Mouse (Mus musculus): Measurements from ENCODE around the gene Tut1.
A peak's percentile ranks its signal among the peaks of the same experiment; 100 is the strongest.

Gene Tut1

DNA sequence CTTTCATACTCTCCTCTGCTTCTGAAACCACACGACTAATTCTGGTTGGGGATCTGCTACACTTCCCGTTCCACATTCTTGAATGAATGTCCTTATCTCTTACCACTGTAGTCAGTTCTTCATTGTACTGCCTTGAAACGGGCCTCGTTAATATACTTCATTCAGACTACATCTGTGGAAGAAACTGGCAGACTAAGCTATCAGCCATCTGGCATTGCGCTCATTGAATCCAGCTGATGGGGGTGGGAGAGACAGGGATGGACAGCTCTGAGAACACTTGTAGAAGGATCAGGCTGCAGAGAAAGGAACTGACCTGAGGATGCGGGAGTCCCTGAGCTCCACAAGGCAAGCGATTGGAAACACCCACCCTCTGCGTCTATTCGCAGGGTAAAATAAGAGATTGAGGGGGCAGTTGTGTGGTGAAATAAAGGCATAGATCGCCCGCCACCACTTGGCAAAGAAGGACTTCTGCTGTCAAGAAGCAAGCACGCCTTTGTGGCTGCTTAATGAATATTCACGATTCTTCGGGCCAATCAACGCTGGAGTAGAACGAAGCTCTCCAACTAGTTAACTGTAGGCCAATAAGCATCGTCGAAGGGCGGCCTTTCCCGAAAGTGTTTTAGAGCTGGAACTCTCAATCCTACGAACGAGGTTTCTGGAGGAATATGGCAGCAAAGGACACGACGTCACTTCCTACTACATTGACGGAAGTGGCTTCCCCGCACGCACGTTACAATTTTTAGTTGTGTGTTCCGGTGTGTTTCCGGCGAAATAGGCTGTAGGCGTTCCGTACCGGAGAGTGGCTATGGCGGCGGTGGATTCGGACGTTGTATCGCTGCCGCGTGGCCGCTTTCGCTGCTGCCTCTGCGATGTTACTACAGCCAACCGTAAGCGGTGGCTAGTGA, at the start of gene Tut1:
Gene Tut1, plus strand, starts transcription at position 713 of the 905 bp plus-strand sequence.
- peak; percentile 95 for DNase-seq

DNA sequence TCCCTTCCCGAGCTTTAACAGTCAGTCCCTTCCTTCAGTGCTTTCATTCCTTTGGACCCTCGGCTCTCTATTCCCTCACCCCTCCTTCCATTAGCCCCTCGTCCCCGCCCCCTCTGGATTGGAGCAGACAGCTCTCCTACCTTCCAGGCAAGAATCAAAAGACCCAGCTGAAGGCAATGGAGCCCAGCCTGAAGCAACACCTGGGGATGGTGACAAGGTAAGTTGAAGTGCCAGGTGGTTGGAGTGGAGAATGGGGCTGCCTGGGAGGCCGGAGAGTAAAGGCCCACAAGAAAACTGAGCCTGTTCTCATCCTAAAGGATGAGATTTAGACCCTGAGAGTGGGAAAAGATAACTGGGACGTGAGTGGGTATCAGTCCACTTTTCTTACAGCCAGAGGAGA, 45.1 kb upstream of the Tut1 start:
- no peak for DNase-seq

DNA sequence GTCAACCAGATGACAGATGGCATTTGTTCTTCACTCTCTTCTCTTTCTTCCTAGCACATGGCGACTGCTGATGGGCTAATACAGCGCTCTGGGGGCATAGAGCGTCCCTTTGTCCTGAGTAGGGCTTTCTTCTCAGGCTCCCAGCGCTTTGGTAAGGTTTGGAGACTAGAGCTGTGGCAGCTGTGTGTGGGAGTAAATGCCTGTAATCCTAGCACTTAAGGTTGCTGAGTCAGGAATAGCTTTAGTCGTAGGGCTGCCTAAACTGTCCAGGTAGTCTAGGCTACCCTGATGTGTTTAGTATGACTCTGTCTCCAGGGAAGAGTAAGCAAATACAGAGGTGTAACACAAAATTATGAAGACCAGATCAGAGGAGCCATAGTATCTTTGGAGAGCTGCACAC, 41.8 kb upstream of the Tut1 start:
- DNase-seq: no peak

DNA sequence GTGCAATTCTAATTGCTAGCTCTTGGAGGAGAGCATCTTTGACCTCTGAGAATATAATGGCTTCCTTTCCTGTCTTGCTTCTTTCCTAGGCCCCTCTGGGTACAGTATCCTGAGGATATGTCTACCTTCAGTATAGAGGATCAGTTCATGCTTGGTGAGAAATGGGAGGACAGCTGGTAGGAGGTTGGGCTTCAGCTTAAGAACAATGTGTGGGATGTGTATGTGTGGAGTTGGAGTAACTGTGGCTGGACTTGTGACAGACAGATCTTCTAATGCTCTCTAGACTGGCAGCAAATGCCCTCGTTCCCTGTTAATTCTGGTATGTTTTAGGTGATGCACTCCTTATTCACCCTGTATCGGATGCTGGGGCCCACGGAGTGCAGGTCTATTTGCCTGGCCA, 39.4 kb upstream of the Tut1 start:
- no peak for DNase-seq

DNA sequence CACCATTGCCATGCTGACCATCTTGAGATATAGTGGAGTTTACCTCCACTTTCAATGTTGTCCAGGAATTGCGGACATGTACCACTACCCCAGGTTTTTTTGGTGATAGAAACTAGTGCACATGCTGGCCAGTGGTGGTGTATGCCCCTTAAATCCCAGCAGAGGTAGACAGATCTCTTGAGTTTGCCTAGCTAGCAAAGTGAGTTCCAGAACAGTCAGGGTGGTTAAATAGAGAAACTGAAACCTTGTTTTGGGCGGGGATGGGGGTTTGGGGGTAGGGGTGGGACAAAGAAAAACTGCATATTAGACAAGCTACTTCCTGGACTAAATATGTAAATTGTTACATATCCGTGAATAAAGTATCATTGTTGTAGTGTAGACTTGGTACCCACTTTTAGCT, 34.6 kb upstream of the Tut1 start:
- no peak for DNase-seq

DNA sequence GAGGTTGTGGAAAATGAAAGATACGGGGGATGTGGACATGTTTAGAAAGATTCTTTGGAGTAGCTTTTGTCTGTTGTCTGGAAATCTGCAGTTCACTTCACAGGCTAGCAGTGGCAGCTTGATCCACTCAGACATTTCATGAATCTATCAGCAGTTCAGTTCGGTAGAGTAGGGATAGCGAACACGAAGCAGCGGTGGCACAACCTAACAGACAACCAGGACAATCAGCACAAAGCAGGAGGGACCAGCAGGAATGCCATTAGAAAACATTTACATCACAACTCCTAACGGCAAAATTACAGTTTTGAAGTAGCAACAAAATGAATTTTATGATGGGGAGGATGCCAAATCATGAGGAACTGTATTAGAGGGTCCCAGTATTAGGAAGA, 34.0 kb upstream of the Tut1 start:
- DNase-seq: no peak

DNA sequence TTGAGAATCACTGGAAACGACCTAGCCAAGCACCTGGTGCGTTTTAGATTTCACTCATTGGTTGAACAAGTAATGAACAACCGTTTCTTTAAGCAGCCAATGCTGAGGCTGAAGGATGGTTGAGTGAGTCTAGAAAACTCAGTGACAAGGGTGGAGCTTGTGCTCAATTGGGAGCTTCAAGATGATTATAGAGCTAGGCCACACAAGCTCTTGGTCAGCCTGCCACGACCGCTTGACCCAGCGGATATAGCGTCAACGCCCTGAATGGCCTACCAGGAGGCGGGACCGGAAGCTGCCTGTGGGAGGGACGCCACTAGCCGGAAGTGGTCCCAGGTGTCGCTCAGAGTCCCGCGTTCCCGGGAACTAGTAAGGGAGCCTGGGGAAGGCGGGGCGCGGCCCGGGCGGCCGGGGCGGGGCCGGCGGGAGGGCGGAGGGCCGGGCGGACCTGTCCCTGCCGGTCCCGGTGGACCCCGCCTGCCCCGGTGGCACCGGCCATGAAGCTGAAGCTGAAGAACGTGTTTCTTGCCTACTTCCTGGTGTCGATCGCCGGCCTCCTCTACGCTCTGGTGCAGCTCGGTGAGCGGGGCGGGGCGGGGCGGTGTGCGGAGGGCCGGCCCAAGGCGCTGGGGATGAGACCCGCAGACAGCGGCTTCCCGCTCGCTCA, 33.4 kb upstream of the Tut1 start, which contains the start of gene B3gat3:
Gene B3gat3, plus strand, starts transcription at position 302 of the 664 bp plus-strand sequence.
- DNase-seq: peak; percentile 98

DNA sequence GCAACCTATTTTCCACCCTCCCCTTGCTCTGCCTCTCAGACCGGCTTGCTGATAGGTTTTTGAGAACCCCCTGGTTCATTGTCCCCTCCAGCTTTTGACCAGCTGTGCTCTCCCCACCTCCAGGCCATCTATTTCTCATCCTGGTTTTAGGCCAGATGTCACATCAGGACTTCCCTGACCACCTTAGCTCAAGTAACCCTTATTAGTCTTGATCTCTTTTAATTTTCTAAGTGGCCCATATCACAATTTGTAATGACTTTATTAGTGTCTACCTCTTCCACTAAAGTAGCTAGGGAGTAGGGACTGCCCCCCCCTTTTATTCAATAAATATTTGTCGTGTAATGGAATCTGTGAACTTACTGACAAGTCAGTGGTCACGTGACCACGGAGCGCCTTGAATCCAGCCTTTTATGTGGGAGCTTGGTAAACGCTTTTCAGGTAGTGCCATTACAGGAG, 32.8 kb upstream of the Tut1 start:
- DNase-seq: no peak

DNA sequence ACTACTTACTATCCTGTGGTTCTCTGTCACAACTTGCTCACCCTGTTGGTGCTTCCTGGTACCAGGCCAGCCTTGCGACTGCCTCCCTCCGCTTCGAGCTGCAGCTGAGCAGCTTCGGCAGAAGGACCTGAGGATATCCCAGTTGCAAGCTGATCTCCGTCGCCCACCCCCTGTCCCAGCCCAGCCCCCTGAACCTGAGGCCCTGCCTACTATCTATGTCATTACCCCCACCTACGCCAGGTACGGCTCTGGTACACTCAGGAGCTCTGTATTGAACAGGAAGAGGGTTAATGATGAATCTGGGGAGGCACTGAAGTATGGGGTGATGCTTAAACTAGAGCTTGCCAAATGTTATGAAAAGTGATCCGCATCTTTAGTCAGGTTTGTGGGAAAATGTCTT, 31.9 kb upstream of the Tut1 start:
- DNase-seq: no peak

DNA sequence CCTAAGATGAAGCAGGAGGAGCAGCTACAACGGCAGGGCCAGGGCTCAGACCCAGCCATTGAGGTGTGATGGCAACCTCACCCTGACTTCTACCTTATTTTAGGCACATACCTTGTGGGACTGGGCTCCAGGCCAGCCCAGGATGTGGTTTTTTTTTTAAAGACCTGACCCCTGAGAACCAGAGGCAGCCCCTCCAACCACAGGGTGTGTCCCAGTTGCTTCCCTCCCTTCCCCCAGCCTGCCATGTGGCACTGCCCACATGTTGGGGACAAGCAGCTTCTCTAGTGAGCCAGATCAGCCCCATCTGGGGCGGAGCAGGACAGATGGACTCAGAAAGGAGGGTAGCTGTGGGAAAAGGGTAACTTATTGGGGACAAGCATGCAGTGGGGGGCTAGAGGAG, 26.9 kb upstream of the Tut1 start:
- no peak for DNase-seq

DNA sequence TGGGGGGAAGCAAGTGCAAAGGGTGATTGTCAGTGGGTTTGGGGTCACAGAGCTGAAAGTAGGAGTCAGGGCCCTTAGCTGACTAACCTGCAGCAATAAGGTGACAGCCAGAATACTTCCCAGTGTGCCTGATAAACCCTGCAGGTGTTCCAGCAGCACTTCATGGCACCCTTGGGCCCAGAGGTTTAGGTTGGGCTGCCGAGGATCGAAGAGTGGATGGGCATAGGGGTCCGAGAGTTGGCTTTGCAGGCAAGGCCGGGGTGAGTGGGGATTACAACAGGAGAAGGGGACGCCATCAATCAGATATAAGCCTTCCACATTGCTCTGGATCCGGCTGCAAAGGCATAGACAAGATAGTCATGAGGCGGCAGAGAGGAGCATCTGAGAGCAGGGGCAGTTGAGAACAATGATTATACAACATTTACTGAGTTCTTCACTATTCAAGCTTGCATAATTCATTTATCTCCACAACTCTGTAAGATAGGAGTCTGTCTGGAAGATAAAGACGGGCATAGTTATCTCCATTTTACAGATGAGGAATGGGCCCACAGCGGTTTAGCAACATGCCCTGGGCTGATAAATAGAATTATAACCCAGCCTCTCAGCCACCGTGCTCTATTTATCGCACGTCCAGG, 25.6 kb upstream of the Tut1 start:
- DNase-seq: no peak

DNA sequence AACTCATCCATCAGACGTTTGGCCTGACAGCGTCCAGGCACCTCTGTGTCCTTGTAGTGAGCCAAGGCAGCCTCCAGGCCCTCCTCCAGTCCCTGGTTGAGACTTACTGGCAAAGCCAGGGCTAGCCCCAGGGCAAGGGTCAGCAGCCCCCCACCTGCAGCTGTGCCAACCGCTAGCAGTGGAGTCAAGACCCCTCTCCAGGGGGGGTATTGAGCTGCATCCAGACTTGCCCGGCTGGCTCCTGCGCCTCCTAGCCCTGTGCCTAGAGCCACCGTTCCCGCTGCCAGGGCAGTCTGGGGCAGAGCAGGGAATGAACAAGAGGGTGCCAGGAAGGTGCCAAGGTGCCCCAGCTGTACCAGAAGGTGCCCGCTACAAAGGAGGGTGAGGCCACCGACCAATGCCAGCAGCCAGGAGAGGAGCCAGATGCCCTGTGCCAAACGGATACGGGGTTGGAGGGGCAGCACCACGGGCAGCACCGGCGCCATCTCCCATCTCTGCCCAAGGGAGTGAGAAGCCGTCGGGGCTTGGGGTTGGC, 24.9 kb upstream of the Tut1 start:
- no peak for DNase-seq

DNA sequence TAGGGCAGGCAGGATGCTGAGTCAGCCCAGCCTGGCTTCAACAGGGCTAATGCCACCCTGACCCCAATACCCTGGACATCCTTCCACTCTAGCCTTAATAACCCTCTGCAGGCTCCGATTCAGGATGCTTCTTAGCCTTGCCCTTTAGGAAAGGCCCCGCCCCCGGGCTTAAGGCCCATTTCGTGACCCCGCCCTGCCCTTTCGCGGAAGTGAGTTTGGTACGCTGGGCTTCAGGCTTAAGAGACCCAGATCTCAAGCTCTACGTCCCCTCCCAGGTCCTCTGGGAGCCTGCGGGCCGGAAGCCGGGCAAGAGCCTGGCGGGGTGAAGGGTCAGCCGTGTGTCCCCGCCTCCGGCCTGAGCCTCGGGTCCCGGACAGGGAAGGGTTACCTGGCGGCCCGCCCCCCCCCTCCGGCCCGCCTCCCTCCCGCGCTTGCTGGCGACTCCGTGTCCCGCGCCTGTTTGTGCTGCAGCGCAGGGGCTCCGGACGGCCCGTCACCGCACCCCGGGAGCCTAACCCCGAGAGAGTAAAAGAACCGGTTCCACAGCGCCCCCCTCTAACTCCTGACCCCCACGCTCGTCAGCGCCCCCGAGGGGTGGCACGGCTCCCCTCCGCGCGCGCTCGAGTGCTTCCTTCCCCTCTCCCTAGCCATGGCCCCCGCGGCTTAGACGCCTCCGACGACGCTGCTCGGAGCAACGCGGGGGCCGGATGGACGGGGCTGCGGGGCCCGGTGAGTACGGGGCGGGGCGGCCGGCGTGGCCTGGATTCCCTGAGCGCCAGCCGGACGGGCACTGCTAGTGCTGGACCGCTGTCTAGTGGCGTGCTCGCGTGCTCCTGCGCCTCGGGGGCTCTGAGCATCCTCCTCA, 24.2 kb upstream of the Tut1 start, which contains the start of the genes Rom1 and Eml3:
Gene Rom1, minus strand, starts transcription at position 133 of the 865 bp plus-strand sequence.
Gene Eml3, plus strand, starts transcription at position 329 of the 865 bp plus-strand sequence.
- peak; percentile 96 for DNase-seq

DNA sequence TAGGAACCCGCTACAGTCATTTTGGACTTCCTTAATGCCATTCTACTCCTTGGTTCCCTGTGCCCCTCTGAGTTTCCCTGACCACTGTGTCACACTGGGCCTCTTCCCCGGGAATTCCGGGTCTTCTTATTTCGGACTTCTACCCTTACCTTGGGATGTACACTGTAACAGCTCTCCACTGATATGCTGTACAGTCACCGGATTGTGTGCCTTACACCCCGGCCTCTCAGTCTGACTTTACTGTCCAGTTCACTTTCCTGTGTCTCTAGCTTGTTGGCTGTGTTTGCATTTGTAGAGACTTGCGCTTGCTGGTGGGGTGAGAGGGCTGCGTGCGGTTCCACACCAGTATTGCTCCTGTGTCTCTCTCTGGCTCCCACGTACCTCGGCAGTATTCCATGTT, 23.5 kb upstream of the Tut1 start:
- DNase-seq: no peak

DNA sequence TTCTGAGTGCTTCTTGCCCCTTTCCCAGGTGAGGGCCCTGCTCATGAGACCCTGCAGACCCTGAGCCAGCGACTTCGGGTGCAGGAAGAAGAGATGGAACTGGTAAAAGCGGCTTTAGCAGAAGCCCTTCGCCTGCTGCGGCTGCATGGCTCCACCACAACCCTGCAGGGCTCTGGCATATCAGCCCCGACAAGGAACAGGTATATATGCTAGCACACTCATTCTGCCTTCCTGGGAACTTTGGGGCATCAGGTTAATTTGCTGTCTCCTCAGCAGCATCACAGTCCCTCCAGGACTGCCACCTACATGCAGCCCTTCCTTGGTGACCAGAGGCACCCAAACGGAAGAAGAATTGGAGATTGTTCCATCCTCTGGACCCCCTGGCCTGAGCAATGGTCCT, 22.9 kb upstream of the Tut1 start:
- DNase-seq: no peak

DNA sequence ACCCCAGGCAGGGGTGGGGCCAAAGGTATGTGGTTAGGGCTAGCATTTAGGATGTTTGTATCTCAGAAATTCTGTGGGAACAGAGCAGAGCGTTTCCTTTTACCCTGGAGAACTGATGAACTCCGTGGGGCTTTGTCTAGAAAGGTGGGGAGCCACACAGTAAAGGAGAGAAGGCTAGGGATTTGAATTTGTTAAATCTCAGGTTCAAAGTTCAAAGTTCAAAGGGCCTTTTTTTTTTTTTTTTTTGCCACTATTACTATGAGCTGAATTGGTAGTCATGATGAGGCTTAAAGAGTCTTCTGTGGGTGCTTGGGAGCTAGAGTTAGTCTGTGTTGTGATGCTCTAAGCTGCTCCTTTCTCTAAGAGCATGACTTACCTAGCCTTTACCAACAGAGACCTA, 16.9 kb upstream of the Tut1 start:
- no peak for DNase-seq

DNA sequence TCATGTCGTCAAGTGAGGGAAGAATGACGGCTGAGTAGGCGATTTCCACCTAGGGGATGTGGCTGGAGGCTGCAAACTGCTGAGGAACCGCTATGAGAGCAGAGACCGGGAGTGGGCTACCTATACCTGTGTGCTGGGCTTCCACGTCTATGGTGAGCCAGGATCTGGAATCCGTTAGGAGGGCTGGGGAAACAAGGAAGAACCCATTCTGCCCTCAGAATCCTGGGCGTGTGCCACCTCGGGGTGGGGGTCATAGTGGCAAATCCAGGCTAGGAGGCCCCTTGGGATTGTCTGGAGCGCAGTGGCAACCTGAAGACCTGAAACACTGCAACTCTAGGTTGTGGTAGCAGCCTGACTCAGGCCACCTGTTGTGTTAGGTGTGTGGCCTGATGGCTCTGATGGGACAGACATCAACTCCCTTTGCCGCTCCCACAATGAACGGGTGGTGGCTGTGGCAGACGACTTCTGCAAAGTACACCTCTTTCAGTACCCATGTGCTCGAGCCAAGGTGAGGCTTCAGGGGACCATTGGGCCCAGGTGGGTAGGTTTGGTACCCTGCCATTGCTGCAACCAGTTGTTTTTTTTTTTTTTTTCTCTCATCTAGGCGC, 13.0 kb upstream of the Tut1 start:
- no peak for DNase-seq

DNA sequence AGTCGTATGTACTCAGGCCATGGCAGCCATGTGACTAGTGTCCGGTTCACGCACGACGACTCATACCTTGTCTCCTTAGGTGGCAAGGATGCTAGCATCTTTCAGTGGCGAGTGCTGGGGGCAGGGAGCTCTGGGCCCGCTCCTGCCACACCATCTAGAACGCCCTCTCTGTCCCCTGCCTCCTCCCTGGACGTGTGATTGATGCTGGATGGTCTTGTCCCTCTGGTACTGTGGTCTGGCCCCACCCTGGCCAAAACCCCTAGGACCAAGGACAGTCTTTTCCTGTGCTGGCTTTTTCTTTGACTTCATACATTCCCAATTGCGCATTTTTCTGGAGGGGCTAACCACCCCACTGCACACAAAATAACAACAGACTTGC, 12.5 kb upstream of the Tut1 start:
- DNase-seq: no peak

DNA sequence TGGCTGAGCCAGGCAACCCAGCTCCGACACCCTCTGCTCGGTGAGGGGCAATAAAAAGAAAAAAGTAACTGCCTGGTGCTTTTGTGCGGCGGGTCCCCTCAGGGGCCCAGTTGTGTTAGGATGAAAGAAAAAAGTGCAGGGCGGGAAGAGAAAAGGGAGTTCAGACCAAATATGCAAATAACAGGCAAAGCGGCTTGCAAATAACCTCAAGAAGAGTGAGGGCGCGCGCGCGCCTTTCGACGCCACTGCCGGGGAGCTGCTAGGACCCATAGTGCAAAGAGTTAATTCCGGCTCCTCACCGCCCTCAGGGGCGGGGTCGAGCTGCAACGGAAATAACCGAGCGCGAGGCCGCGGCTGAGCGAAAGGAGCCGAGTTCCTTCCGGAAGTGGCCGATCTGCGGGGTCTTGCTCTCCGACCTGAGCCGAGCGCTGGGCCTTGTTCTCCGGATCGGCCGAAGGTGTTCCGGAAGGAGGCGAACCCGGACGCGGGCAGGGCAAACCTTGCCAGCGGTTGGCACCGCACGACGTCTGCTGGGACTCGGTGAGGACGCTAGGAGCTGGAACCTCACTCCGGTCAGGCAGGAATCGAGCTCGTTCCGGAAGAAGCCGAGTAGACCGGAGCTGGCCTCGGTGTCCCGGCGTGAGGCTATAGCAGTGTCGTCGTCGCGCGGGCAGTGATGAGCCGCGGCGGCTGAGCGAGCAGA, 12.0 kb upstream of the Tut1 start, which contains the start of gene Mta2:
Gene Mta2, plus strand, starts transcription at position 361 of the 703 bp plus-strand sequence.
- DNase-seq: peak; percentile 98

DNA sequence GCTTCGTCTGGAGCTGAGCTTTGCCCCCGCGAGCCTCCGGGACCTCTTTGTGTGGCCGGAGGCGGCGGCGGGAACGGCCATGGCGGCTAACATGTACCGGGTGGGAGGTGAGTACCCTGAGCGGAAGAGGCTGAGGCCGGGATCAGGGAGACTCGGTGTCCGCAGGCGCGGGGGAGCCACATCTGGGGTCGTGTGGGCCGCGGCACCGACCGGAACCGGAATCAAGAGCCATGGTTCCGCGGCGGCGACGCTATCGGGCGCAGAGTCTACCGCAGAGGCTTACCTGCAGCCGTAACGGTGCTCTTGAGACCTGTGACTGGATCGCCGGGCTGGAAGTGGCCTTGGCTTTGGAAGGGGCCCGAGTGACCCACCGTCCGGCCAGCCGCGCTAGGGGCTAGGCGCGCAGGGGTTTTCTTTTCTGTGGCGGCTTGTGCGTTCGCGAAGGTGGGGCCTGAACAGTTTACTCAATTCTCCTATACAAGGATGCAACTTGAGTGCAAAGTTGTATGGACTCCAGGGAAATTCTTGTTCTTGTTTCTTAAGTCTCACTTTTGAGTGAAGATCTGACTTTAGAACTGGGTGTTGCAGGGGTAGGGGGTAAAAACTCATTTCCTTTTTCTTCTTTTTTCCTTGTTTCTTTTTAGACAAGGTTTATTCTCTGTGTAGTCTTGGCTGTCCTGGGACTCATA, 11.2 kb upstream of the Tut1 start:
- peak; percentile 61 for DNase-seq

Measured in lung, postnatal 10 days (tissue).